Mouse (Mus musculus) brown adipose tissue, adult 24 weeks (tissue): ENCODE measurements around the gene Uqcrc1. TPM values are rescaled to one million over a fixed set of nuclear protein-coding genes. Genes with fewer than 3 reads are reported as not detected.

Source experiments
- H3K27ac ChIP-seq: fragments of 200-500 bp; replicated peaks from 2 replicates; pipeline ENCODE4 v1.5.1; 2012; ENCODE audit warnings: low read depth, mild to moderate bottlenecking, low read length
- H3K4me1 ChIP-seq: fragments of 200-500 bp; 2 replicates; pipeline ENCODE4 v1.6.1; 2012; ENCODE audit warnings: low read length, mixed read lengths; ENCODE audit not compliant: control insufficient read depth, insufficient read depth, insufficient read length
- H3K4me3 ChIP-seq: fragments of 200-500 bp; 2 replicates; pipeline ENCODE4 v1.5.1; 2012; ENCODE audit warnings: low read depth, mild to moderate bottlenecking, low read length, moderate library complexity; ENCODE audit not compliant: insufficient read depth
- polyA plus RNA-seq: library from polyadenylated mRNA; stranded (reverse); fragments of >200 nt; gene quantifications from 2 replicates; pipeline ENCODE4 v1.2.4, GENCODE M21; 2012; ENCODE audit not compliant: missing spikeins, insufficient read depth, insufficient read length

Uqcrc1 gene
- polyA plus RNA-seq, 1 experiment = 1,573 TPM

- H3K27ac ChIP-seq = no peak overlapping the region
- H3K4me1 ChIP-seq = no peaks in the 10 kb centered on the region; the same call in 1 of the 2 replicates
- no peak overlapping the region for H3K4me3 ChIP-seq
Measured at GRCm38 (mm10) chr9:108955846-108956245, 19.4 kb downstream of the Uqcrc1 start.

- no peaks in the 10 kb centered on the region for H3K4me1 ChIP-seq
- H3K4me3 ChIP-seq = no peak overlapping the region
- H3K27ac ChIP-seq = no peak overlapping the region
Measured at GRCm38 (mm10) chr9:108963577-108963976, 27.1 kb downstream of the Uqcrc1 start.

- no peak overlapping the region for H3K4me3 ChIP-seq
- no peaks in the 10 kb centered on the region for H3K4me1 ChIP-seq
- H3K27ac ChIP-seq = no peak overlapping the region
Measured at GRCm38 (mm10) chr9:108964338-108964737, 27.9 kb downstream of the Uqcrc1 start.

GRCm38 (mm10) chr9:108970623-108971022 is 34.2 kb downstream of the Uqcrc1 start:
- H3K4me1 ChIP-seq = no peaks in the 10 kb centered on the region
- H3K27ac ChIP-seq = no peak overlapping the region
- no peak overlapping the region for H3K4me3 ChIP-seq

GRCm38 (mm10) chr9:108976483-108976882 is 40.0 kb downstream of the Uqcrc1 start:
- Histone ChIP-seq H3K27ac (no peak overlapping the region), H3K4me3 (no peak overlapping the region)

GRCm38 (mm10) chr9:108977966-108978365 is 41.5 kb downstream of the Uqcrc1 start:
- H3K27ac ChIP-seq = no peak overlapping the region
- no peaks in the 10 kb centered on the region for H3K4me1 ChIP-seq
- H3K4me3 ChIP-seq = no peak overlapping the region

More at GRCm38 (mm10) chr9:108976483-108976882, 40.0 kb downstream of the Uqcrc1 start:
- no peaks in the 10 kb centered on the region for H3K4me1 ChIP-seq

- H3K4me3 ChIP-seq = no peak overlapping the region
- no peaks in the 10 kb centered on the region for H3K4me1 ChIP-seq
- H3K27ac ChIP-seq = no peak overlapping the region
Measured at GRCm38 (mm10) chr9:108982498-108982897, 46.1 kb downstream of the Uqcrc1 start.

GRCm38 (mm10) chr9:108983209-108983608 is 46.8 kb downstream of the Uqcrc1 start:
- H3K27ac ChIP-seq = no peak overlapping the region
- H3K4me3 ChIP-seq = no peak overlapping the region
- H3K4me1 ChIP-seq = no peaks in the 10 kb centered on the region

- Histone ChIP-seq H3K4me1 (peaks cover 4% of the 10 kb centered on the region), H3K27ac (no peak within 1 kb of the TSS), H3K4me3 (no peak within 1 kb of the TSS)
Measured at GRCm38 (mm10) chr9:108985710-108986109, 49.3 kb downstream of the Uqcrc1 start, which contains the start of gene Ucn2. TSS of gene Ucn2 (plus strand) at chr9:108986010.

- Histone ChIP-seq H3K4me3 (no peak overlapping the region), H3K27ac (no peak overlapping the region), H3K4me1 (peaks cover 4% of the 10 kb centered on the region)
Measured at GRCm38 (mm10) chr9:108987704-108988350, 51.4 kb downstream of the Uqcrc1 start.

GRCm38 (mm10) chr9:108989802-108990461 is 53.5 kb downstream of the Uqcrc1 start:
- peaks cover 4% of the 10 kb centered on the region for H3K4me1 ChIP-seq
- H3K27ac ChIP-seq = peak overlapping the region; percentile 56
- H3K4me3 ChIP-seq = no peak overlapping the region

- H3K4me3 ChIP-seq = no peak overlapping the region
- H3K4me1 ChIP-seq = peaks cover 4% of the 10 kb centered on the region
- H3K27ac ChIP-seq = peak overlapping the region; percentile 56
Measured at GRCm38 (mm10) chr9:108990462-108990820, 54.0 kb downstream of the Uqcrc1 start.

GRCm38 (mm10) chr9:108991428-108992084 is 55.1 kb downstream of the Uqcrc1 start, which contains the start of gene Pfkfb4:
TSS of gene Pfkfb4 (plus strand) at chr9:108991778.
- H3K27ac ChIP-seq = peak within 1 kb of the TSS; percentile 89

GRCm38 (mm10) chr9:108992085-108992469 is 55.6 kb downstream of the Uqcrc1 start:
- Histone ChIP-seq H3K4me3 (peak overlapping the region; percentile 62), H3K4me1 (peaks cover 4% of the 10 kb centered on the region), H3K27ac (no peak overlapping the region)

More at GRCm38 (mm10) chr9:108991428-108992084, 55.1 kb downstream of the Uqcrc1 start, which contains the start of gene Pfkfb4:
- H3K4me3 ChIP-seq = peak within 1 kb of the TSS; percentile 62
- H3K4me1 ChIP-seq = peaks cover 4% of the 10 kb centered on the region

GRCm38 (mm10) chr9:108992620-108993361 is 56.4 kb downstream of the Uqcrc1 start:
- H3K4me3 ChIP-seq = peak overlapping the region; percentile 62; the same call in 1 of the 2 replicates
- no peak overlapping the region for H3K27ac ChIP-seq

More at GRCm38 (mm10) chr9:108992620-108993361, 56.4 kb downstream of the Uqcrc1 start:
- peaks cover 4% of the 10 kb centered on the region for H3K4me1 ChIP-seq
